Mouse (Mus musculus): ENCODE data around the gene Shank2.

Shank2 gene

GRCm38 (mm10) chr7:144425953-144426352, 424.2 kb downstream of the Shank2 start:
- DNase-seq (ENCODE audit: low read depth), result no peak

- no peak for DNase-seq (ENCODE audit: low read depth)
Observed at GRCm38 (mm10) chr7:144426594-144426993, 424.9 kb downstream of the Shank2 start.

GRCm38 (mm10) chr7:144427460-144427859, 425.7 kb downstream of the Shank2 start:
- DNase-seq (ENCODE audit: low read depth), result no peak

GRCm38 (mm10) chr7:144432920-144433319, 431.2 kb downstream of the Shank2 start:
- no peak for DNase-seq (ENCODE audit: low read depth)

DNA sequence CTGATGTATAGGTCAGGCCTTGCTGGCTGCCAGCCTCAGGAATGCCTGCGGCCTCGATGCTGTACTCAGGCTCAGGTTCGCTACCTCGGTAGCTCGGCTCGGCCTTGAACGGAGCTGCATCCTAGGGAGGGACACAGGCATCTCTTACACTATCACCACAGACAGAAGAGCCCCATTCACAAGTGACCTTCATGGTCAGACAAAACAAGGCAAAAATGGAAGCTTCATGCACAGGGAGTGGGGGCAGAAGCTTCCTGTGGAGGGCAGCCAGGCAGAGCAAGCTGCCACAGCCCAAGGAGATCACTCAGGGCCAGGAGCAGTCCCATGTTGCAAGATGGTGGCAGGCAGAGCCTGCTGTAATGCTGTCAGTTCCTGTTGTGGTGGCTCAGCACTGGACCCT, 437.1 kb downstream of the Shank2 start:
- DNase-seq (ENCODE audit: low read depth), result no peak

DNA sequence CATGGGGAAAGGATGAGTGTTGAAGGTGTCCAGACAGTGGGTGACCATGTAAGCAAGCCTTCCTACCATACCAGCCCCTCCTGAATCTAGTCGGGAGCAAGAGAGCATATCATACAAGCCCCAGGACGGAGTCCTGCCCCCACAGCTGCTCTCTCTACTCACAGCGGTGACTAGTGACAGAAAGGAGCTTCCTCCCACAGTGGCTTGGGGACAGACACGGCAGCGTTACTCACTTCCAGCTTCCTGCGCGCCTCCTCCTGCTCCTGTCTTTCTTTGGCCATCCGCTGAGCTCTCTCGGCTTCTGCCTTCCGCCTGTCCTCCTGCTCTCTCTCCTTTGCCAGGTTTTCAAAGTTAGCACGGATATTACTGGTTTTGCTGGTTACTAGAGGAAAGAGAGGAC, 439.7 kb downstream of the Shank2 start:
- no peak for DNase-seq (ENCODE audit: low read depth)

DNA sequence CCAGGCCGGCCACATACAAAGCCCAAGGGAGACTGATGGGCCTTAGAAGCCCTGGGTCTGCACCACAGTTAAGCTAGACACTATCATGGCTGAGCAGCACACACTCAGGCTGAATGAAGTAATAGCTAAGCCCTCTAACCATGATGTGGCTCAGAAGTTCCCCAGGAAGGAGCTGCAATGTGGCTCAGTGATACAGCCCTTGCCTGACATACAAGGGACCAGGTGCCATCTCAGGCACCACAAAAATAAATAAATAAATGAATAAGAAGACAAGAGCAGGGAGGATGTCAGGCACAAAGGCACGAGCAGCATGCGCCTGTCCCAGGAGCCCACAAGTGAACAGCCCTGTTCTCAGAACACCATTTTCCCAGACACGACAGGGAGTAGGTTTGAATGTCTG, 440.2 kb downstream of the Shank2 start:
- no peak for DNase-seq (ENCODE audit: low read depth)

GRCm38 (mm10) chr7:144444788-144445187, 443.1 kb downstream of the Shank2 start:
- DNase-seq (ENCODE audit: low read depth), result no peak

- DNase-seq (ENCODE audit: low read depth), result peak; percentile 52
Observed at GRCm38 (mm10) chr7:144447146-144447545, 445.4 kb downstream of the Shank2 start.

- DNase-seq (ENCODE audit: low read depth), result no peak
Observed at GRCm38 (mm10) chr7:144448186-144448585, 446.5 kb downstream of the Shank2 start.

- no peak for DNase-seq (ENCODE audit: low read depth)
Observed at GRCm38 (mm10) chr7:144449637-144450570, 448.2 kb downstream of the Shank2 start.

DNA sequence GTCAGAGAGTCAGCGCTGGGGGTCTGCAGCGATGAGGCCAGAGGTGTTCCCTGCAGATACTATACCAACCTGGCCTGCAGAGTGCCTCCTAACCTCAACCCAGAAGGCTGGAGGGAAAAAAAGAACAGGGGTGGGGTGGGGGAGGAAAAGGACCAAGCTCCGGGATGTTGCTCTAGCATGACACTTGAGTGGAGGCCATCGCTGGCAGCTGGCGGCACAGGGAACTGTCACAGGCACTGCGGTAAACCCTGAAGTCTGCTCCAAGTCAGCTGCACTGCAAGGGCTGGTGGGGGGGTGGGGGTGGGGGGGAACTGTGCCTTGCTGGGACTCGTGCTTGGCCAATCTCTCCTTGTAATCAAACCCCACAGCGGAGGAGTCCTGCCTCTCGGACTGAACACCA, 448.9 kb downstream of the Shank2 start:
- DNase-seq (ENCODE audit: low read depth), result no peak

GRCm38 (mm10) chr7:144458881-144459280, 457.2 kb downstream of the Shank2 start:
- DNase-seq (ENCODE audit: low read depth), result no peak

DNA sequence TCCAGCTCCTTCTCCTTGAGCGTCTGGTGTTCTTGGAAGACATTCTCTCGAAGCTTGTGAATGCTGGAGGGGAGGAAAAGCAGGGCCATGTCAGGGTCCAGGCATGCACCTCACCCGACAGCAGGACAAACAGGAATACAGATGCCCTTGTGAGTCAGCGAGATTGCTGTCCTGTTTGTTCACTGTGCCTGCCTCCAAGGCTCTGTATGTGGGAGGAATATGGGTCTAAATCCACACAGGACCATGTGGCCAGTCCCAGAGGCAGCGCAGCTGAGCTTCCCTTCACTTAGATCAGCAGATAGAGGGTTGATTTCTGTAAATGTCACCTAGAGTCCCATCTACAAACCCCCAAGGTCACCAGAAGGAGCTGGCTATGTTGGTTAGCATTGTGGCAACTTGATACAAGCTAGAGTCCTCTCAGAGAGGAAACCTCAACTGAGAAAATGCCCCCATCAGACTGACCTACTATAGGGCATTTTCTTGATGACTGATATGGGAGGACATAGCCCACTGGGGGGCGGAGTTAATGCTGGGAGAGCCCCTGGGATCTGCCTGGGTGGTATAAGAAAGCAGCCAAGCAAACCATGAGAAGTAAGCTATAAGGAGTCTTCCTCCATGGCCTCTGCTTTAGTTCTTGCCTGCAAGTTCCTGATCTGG, 459.6 kb downstream of the Shank2 start:
- no peak for DNase-seq (ENCODE audit: low read depth)

- DNase-seq (ENCODE audit: low read depth), result no peak
Observed at GRCm38 (mm10) chr7:144462577-144462976, 460.8 kb downstream of the Shank2 start.

DNA sequence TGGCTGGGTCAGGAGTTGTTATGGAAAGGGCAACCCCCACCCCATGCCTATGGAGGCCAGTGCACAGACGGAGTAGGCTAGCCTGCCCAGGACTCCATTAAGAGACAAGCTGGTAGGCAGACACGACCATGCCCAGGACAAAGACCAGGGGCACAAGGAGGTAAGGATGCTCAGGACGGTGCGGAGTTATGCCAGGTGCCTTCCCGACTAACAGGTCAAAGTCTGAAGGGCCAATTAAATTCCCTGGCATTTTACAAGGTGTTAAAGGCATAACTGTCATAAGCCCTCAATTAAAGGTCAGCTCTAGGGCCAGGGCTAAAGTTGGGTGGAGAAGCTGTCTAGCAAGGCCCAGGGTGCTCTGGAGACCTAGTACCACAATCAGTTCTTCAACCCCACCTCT, 467.0 kb downstream of the Shank2 start:
- DNase-seq (ENCODE audit: low read depth), result no peak

GRCm38 (mm10) chr7:144469181-144469641, 467.5 kb downstream of the Shank2 start:
- DNase-seq (ENCODE audit: low read depth), result no peak

DNA sequence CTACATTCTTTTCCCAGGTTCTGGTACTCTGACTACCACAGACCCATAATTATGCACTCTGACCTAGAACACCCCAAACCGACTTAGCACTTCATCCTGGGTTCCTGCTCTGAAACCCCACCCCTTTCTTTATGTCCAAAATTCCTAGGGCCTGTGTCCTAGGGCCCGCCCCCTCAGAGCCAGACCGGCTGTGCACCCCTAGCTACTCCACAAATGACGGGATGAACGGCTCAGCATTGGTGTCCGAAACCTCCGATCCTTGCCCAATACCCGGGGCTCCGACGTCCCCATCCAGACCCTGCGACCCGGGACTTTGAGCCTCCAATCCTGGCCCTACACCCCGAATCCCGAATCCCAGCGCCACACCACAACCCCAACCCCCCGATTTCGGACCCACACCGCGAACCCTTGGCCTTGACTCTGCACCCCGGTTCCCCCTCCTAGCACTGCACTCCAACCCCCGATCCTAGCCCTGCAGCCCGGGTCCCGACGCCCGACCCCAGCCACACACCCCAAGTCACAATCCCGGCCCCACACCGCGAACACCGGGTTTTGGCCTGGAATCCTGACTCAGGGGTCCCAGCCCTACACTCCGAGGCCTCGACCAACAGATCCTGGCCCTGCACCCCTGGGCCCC, 468.3 kb downstream of the Shank2 start:
- no peak for DNase-seq (ENCODE audit: low read depth)

- no peak for DNase-seq (ENCODE audit: low read depth)
Observed at GRCm38 (mm10) chr7:144470545-144471059, 468.9 kb downstream of the Shank2 start, which contains the start of gene Cttn. TSS of gene Cttn (minus strand) at chr7:144471009.

DNA sequence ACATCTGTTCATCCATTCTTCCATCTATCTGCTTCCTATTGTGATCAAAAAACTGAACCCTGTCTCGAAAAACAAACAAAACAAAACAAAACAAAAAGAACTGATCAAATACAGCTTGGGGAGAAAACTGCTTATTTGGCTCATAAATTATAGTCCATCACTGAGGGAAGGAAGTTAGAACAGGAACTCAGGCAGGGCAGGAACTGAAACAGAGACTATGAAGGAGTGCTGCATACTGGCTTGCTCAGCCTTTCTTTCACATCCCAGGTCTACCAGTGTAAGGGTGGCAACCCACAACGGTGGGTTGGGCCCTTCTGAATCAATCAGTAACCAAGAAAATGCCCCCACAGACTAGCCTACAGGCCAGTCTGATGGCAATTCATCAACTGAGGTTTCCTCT, 469.4 kb downstream of the Shank2 start:
- no peak for DNase-seq (ENCODE audit: low read depth)

- no peak for DNase-seq (ENCODE audit: low read depth)
Observed at GRCm38 (mm10) chr7:144473486-144473885, 471.8 kb downstream of the Shank2 start.

Measured in c-Kit-positive CD71-negative TER-119-negative erythroid progenitor cells, embryonic 14.5 days (primary cell).